Mouse (Mus musculus) cerebellum, adult 2 months (tissue): ENCODE results near the gene Pxylp1.

Source experiments
- CTCF ChIP-seq: fragments of 200-500 bp; IDR thresholded peaks from 2 replicates; pipeline ENCODE4 v1.5.1; 2011; ENCODE audit warnings: low read depth, mild to moderate bottlenecking, control low read depth, low read length, moderate library complexity, borderline replicate concordance; ENCODE audit not compliant: insufficient read depth
- POLR2A ChIP-seq: fragments of 200-500 bp; IDR thresholded peaks from 2 replicates; pipeline ENCODE4 v1.6.1; 2011; ENCODE audit warnings: low read length, control low read depth, borderline replicate concordance; ENCODE audit not compliant: insufficient read depth

GRCm38 (mm10) chr9:96914851-96915250, 22.4 kb upstream of the Pxylp1 start:
- TF ChIP-seq CTCF = no peak
- TF ChIP-seq POLR2A = no peak
